Mouse (Mus musculus): ENCODE measurements around the gene Sh3bp5. TPM values are rescaled to one million over a fixed set of nuclear protein-coding genes. Genes with fewer than 3 reads are reported as not detected.
"Not testable (repeated sequence)": the region's sequence is repeated elsewhere in the genome, so short reads cannot be mapped to it uniquely, and the experiment has no call there.

Gene Sh3bp5
- polyA plus RNA-seq, 1 experiment from 2014 or later = 29.7 TPM

DNA sequence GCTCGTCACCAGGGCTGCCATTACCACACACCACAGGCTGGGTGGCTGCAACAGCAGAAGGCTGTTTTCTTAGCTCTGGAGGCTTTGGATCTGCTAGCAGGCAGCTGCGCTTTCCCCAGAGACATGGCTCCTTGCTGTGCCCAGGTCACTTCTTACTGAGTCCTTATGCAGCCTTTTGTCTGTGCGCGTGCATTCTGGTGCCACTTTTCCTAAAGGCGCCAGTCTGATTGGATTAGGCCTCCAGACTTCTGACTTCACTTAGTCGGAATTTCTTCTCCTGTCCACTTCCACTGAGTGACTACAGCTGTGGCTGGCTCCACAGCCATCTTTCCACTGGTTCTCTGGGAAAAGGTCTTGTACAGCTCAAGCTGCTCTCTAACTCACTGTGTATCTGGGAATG is 27.0 kb upstream of the Sh3bp5 start:
- Histone ChIP-seq H3K4me2 (ENCODE audit: low read depth, low read length) (no peak overlapping the region), H3K4me3 (ENCODE audit: low read depth, low read length) (no peak overlapping the region), H3K4me1 (ENCODE audit: insufficient read depth) (no peaks in the 10 kb centered on the region), H3K27me3 (ENCODE audit: insufficient read depth, low read length) (no peaks in the 10 kb centered on the region), H3K9me3 (ENCODE audit: low read length) (no peaks in the 10 kb centered on the region), H3K36me3 (replicated peaks; ENCODE audit: insufficient read depth, low read length) (no peaks in the 10 kb centered on the region), H3K27ac (ENCODE audit: low read depth) (no peak overlapping the region), H3K9ac (replicated peaks) (no peak overlapping the region)
- 88% methylated on average over 6 of the region's 6 CpGs for WGBS (ENCODE audit: insufficient replicate concordance)
- no peak for DNase-seq
- no peak for TF ChIP-seq CTCF (IDR thresholded peaks at IDR 0.05; ENCODE audit: low read depth)
- no peak for TF ChIP-seq EP300 (IDR thresholded peaks at IDR 0.05; ENCODE audit: low read depth)
- ATAC-seq = no peak

DNA sequence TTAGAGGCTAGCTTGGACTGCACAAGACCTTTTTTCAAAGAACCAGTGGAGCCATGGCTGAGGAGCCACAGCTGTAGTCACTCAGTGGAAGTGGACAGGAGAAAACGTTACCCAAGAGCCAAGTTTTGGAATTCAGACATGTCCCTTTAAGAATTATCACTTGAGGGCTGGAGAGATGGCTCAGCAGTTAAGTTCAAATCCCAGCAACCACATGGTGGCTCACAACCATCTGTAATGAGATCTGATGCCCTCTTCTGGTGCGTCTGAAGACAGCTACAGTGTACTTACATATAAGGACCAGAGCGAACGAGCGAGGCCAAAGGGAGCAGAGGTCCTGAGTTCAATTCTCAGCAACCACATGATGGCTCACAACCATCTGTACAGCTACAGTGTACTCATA is 26.3 kb upstream of the Sh3bp5 start:
- not testable (repeated sequence) for H3K4me2 ChIP-seq (ENCODE audit: low read depth, low read length); H3K36me3 ChIP-seq (replicated peaks; ENCODE audit: insufficient read depth, low read length); H3K4me1 ChIP-seq (ENCODE audit: insufficient read depth); ATAC-seq; H3K27ac ChIP-seq (ENCODE audit: low read depth); H3K27me3 ChIP-seq (ENCODE audit: insufficient read depth, low read length); H3K9me3 ChIP-seq (ENCODE audit: low read length); DNase-seq; H3K4me3 ChIP-seq (ENCODE audit: low read depth, low read length); H3K9ac ChIP-seq (replicated peaks)
- peak; percentile 40 for TF ChIP-seq CTCF (IDR thresholded peaks at IDR 0.05; ENCODE audit: low read depth)
- WGBS (ENCODE audit: insufficient replicate concordance) = 66% methylated on average over 5 of the region's 5 CpGs

DNA sequence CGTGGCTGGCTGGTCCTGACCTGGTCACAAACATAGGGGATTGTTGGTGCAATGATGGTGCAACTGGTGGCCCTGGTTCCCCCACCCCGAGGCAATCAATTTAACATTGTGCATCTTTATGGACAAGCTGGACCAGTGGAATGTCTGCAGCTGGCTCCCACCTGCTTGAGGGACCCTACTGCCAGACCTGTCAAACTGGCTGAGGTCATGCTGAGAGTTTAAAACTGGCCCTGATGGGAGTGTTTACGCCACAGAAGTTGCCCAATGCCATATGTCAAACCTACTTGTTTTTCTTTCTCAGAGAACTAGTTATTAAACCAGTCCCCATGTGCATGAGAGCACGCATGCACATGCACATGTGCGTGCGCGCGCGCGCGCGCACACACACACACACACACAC is 22.1 kb upstream of the Sh3bp5 start:
- Histone ChIP-seq H3K4me1 (ENCODE audit: insufficient read depth) (no peaks in the 10 kb centered on the region), H3K9me3 (ENCODE audit: low read length) (no peaks in the 10 kb centered on the region), H3K36me3 (replicated peaks; ENCODE audit: insufficient read depth, low read length) (no peaks in the 10 kb centered on the region), H3K27me3 (ENCODE audit: insufficient read depth, low read length) (no peaks in the 10 kb centered on the region), H3K27ac (ENCODE audit: low read depth) (no peak overlapping the region), H3K4me3 (ENCODE audit: low read depth, low read length) (no peak overlapping the region), H3K9ac (replicated peaks) (no peak overlapping the region), H3K4me2 (ENCODE audit: low read depth, low read length) (no peak overlapping the region)
- TF ChIP-seq CTCF (IDR thresholded peaks at IDR 0.05; ENCODE audit: low read depth) = no peak
- ATAC-seq = no peak
- DNase-seq = no peak
- 84% methylated on average over 12 of the region's 12 CpGs for WGBS (ENCODE audit: insufficient replicate concordance)

DNA sequence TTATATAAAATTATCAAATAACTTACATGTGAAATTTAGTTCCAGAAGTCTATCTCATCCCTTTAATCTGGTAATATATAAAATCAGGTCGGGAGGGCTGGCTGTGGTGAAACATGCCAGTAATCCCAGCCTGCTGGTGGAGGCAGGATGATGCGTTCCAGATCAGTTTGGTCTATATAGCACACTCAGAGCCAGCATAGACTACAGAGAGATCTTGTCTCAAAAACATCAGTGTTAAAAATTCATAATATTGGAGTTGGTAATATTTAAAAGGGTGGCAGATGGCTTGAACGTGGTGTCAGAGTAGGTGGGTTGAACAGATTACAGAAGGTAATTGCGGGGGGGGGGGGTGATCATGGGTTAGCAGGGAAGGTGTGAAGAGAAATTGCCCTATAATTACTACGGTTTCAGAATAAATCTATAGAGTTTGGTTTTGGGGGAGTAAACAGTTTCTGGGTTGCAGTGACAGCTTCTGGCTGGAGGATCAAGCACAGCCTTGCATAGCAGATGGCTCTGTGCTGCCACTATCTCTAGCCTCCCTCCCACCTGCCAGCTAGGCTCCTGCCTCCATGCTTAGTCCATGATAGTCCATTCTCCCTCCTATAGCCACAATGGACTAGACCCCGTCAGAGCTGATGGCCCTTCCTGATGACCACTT is 20.3 kb upstream of the Sh3bp5 start:
- TF ChIP-seq CTCF (IDR thresholded peaks at IDR 0.05; ENCODE audit: low read depth) (no peak), EP300 (IDR thresholded peaks at IDR 0.05; ENCODE audit: low read depth) (no peak)
- Histone ChIP-seq H3K27ac (ENCODE audit: low read depth) (no peak overlapping the region), H3K9me3 (ENCODE audit: low read length) (no peaks in the 10 kb centered on the region), H3K9ac (replicated peaks) (no peak overlapping the region), H3K4me2 (ENCODE audit: low read depth, low read length) (no peak overlapping the region), H3K36me3 (replicated peaks; ENCODE audit: insufficient read depth, low read length) (no peaks in the 10 kb centered on the region), H3K27me3 (ENCODE audit: insufficient read depth, low read length) (no peaks in the 10 kb centered on the region), H3K4me3 (ENCODE audit: low read depth, low read length) (no peak overlapping the region), H3K4me1 (ENCODE audit: insufficient read depth) (no peaks in the 10 kb centered on the region)
- 70% methylated on average over 6 of the region's 6 CpGs for WGBS (ENCODE audit: insufficient replicate concordance)
- ATAC-seq (no peak), DNase-seq (no peak)

DNA sequence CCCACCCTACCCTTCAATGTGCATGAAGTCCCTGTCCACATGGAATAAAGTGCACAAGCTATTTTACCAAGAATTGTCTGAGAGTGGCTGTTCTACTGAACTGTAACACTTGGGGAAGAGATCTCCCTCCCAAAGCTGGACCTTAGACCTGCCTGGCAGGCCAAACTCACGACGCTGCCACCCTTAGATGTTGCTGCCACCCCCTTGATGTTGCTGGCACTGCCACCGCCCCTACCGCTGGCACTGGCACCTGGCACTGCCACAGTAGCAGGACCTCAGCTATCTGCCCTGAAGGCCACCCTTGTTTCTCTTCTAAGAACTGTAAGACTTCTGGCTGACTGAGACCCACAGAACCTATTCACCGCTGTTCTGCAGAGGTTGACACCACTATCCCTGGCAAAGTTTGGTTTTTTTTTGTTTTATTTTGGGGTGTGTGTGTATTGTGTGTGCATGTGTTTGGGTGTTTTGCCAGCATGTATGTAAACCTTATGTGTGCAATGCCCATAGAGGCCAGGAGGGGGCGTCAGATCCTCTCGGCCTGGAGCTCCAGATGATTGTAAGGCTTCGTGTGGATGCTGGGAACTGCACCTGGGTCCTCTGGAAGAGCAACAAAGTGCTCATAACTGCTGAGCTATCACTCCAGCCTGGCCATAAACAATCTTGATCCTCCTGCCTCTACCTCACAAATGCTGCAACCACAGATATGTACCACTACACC is 19.1 kb upstream of the Sh3bp5 start:
- Histone ChIP-seq H3K36me3 (replicated peaks; ENCODE audit: insufficient read depth, low read length) (no peaks in the 10 kb centered on the region), H3K27ac (ENCODE audit: low read depth) (no peak overlapping the region), H3K4me2 (ENCODE audit: low read depth, low read length) (no peak overlapping the region), H3K4me1 (ENCODE audit: insufficient read depth) (no peaks in the 10 kb centered on the region), H3K9ac (replicated peaks) (no peak overlapping the region), H3K27me3 (ENCODE audit: insufficient read depth, low read length) (no peaks in the 10 kb centered on the region), H3K4me3 (ENCODE audit: low read depth, low read length) (no peak overlapping the region), H3K9me3 (ENCODE audit: low read length) (no peaks in the 10 kb centered on the region)
- 85% methylated on average over 8 of the region's 8 CpGs for WGBS (ENCODE audit: insufficient replicate concordance)
- no peak for ATAC-seq
- DNase-seq = no peak
- TF ChIP-seq EP300 (IDR thresholded peaks at IDR 0.05; ENCODE audit: low read depth) (no peak), CTCF (IDR thresholded peaks at IDR 0.05; ENCODE audit: low read depth) (peak; percentile 48)

DNA sequence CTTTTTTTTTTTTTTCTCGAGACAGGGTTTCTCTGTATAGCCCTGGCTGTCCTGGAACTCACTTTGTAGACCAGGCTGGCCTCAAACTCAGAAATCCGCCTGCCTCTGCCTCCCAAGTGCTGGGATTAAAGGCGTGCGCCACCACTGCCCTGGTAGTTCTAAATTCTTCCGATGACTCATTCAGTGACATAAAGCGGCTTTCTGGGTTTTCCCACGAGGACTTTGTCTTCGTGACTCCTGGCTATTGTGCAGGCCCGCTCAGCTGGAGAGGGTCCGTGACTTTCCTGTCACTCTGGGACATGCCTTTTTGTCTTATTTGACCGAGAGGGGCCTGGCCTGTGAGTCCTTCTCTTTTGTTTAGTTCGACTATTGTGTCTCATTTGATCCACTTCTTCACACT is 18.1 kb upstream of the Sh3bp5 start:
- WGBS (ENCODE audit: insufficient replicate concordance) = 75% methylated on average over 12 of the region's 12 CpGs

More for the DNA sequence above, 18.1 kb upstream of the Sh3bp5 start:
- not testable (repeated sequence) for H3K27me3 ChIP-seq (ENCODE audit: insufficient read depth, low read length); H3K9ac ChIP-seq (replicated peaks); H3K9me3 ChIP-seq (ENCODE audit: low read length); H3K4me2 ChIP-seq (ENCODE audit: low read depth, low read length); ATAC-seq; H3K4me3 ChIP-seq (ENCODE audit: low read depth, low read length); H3K27ac ChIP-seq (ENCODE audit: low read depth); H3K4me1 ChIP-seq (ENCODE audit: insufficient read depth); H3K36me3 ChIP-seq (replicated peaks; ENCODE audit: insufficient read depth, low read length); DNase-seq

All from liver, postnatal 0 days (tissue).